Mouse (Mus musculus) G1E (cell line): Measurements from ENCODE around the gene Auts2. TPM values are rescaled to one million over a fixed set of nuclear protein-coding genes. Genes with fewer than 3 reads are reported as not detected.

ENCODE experiments used
- ATAC-seq: 2 replicates; pipeline ENCODE4 v1.8.0; 2016; ENCODE audit warnings: mild to moderate bottlenecking; ENCODE audit not compliant: insufficient number of reproducible peaks, poor library complexity, low FRiP score, severe bottlenecking; ENCODE audit errors: extremely low read depth
- DNase-seq: peaks from one replicate; pipeline ENCODE4 v3.0.0; 2012; ENCODE audit warnings: low spot score
- H3K27me3 ChIP-seq: 2 replicates; pipeline ENCODE4 v1.6.1; 2012; ENCODE audit warnings: mild to moderate bottlenecking, low read length, inconsistent platforms; ENCODE audit not compliant: insufficient read depth
- H3K36me3 ChIP-seq: replicated peaks from 2 replicates; pipeline ENCODE3; 2012; ENCODE audit warnings: mild to moderate bottlenecking, inconsistent platforms
- H3K4me1 ChIP-seq: 2 replicates; pipeline ENCODE4 v1.6.1; 2012; ENCODE audit warnings: low read depth, low read length, inconsistent platforms, mixed read lengths; ENCODE audit not compliant: insufficient read depth
- H3K4me3 ChIP-seq: 2 replicates; pipeline ENCODE4 v1.5.1; 2012; ENCODE audit warnings: low read depth, mild to moderate bottlenecking, inconsistent platforms, low read length, moderate library complexity, mixed read lengths
- H3K9me3 ChIP-seq: replicated peaks from 2 replicates; pipeline ENCODE4 v1.6.1; 2012; ENCODE audit warnings: inconsistent platforms
- CTCF ChIP-seq: IDR thresholded peaks from 2 replicates; pipeline ENCODE4 v1.5.1; 2012; ENCODE audit warnings: low read depth, low read length, inconsistent platforms, mixed read lengths
- GATA1 ChIP-seq: IDR thresholded peaks from 2 replicates; pipeline ENCODE4 v1.6.1; 2012; ENCODE audit warnings: borderline replicate concordance, low read length, inconsistent platforms, mixed read lengths
- GATA2 ChIP-seq: IDR thresholded peaks from 2 replicates; pipeline ENCODE4 v1.6.1; 2012; ENCODE audit warnings: low read depth, low read length, inconsistent platforms, borderline replicate concordance
- POLR2AphosphoS5 ChIP-seq: IDR thresholded peaks from 2 replicates; pipeline ENCODE4 v1.6.1; 2012; ENCODE audit warnings: low read depth, low read length, inconsistent platforms; ENCODE audit not compliant: insufficient replicate concordance
- TAL1 ChIP-seq: conservative IDR thresholded peaks from 2 replicates; pipeline ENCODE4 v1.6.1; 2012; ENCODE audit warnings: low read depth, low read length, inconsistent platforms, mixed read lengths
- polyA plus RNA-seq: library from polyadenylated mRNA; stranded (reverse); fragments of >175 nt; gene quantifications from 2 replicates; pipeline ENCODE4 v1.2.3, GENCODE M21; 2012
- total RNA-seq, 2 experiments: library from RNA; stranded (forward) in 1 of 2; stranded (reverse) in 1 of 2; fragments of 200-1000 nt in 1 of 2; fragments of >200 nt in 1 of 2; fragmentation: Nextera tagmentation in 1 of 2; gene quantifications; 2 replicates each; pipeline ENCODE4 v1.2.3; 2014 to 2017

Gene Auts2
- total and polyA plus RNA-seq, 3 experiments = 0.09 to 1.3 (median 0.90) TPM

GRCm38 (mm10) chr5:131494564-131494963, 1048.6 kb downstream of the Auts2 start:
- Histone ChIP-seq H3K36me3 (no peaks in the 10 kb centered on the region), H3K4me1 (no peaks in the 10 kb centered on the region), H3K27me3 (no peaks in the 10 kb centered on the region), H3K9me3 (peaks cover 61% of the 10 kb centered on the region), H3K4me3 (no peak overlapping the region)
- ATAC-seq = no peak
- TF ChIP-seq GATA2 (no peak), GATA1 (no peak), POLR2AphosphoS5 (no peak), TAL1 (no peak), CTCF (no peak)
- DNase-seq = no peak

- H3K4me1 ChIP-seq = no peaks in the 10 kb centered on the region
- peaks cover 64% of the 10 kb centered on the region for H3K9me3 ChIP-seq
- TF ChIP-seq GATA1 (no peak), CTCF (no peak), POLR2AphosphoS5 (no peak), GATA2 (no peak), TAL1 (no peak)
- H3K36me3 ChIP-seq = no peaks in the 10 kb centered on the region
- no peaks in the 10 kb centered on the region for H3K27me3 ChIP-seq
- DNase-seq = no peak
- H3K4me3 ChIP-seq = no peak overlapping the region
- no peak for ATAC-seq
Measured at GRCm38 (mm10) chr5:131492535-131492934, 1050.6 kb downstream of the Auts2 start.

- TF ChIP-seq GATA1 (no peak), TAL1 (no peak), POLR2AphosphoS5 (no peak), CTCF (no peak), GATA2 (no peak)
- DNase-seq (no peak), ATAC-seq (no peak)
- H3K36me3 ChIP-seq = no peaks in the 10 kb centered on the region
- H3K4me3 ChIP-seq = no peak overlapping the region
- peaks cover 65% of the 10 kb centered on the region for H3K9me3 ChIP-seq
- no peaks in the 10 kb centered on the region for H3K27me3 ChIP-seq
- no peaks in the 10 kb centered on the region for H3K4me1 ChIP-seq
Measured at GRCm38 (mm10) chr5:131491843-131492242, 1051.3 kb downstream of the Auts2 start.

GRCm38 (mm10) chr5:131490811-131491210, 1052.3 kb downstream of the Auts2 start:
- ATAC-seq (no peak), DNase-seq (no peak)
- Histone ChIP-seq H3K36me3 (no peaks in the 10 kb centered on the region), H3K27me3 (no peaks in the 10 kb centered on the region), H3K9me3 (peaks cover 62% of the 10 kb centered on the region), H3K4me3 (no peak overlapping the region), H3K4me1 (no peaks in the 10 kb centered on the region)
- no peak for TF ChIP-seq POLR2AphosphoS5
- TF ChIP-seq GATA1 = no peak
- no peak for TF ChIP-seq CTCF
- TF ChIP-seq GATA2 = no peak
- no peak for TF ChIP-seq TAL1

DNA sequence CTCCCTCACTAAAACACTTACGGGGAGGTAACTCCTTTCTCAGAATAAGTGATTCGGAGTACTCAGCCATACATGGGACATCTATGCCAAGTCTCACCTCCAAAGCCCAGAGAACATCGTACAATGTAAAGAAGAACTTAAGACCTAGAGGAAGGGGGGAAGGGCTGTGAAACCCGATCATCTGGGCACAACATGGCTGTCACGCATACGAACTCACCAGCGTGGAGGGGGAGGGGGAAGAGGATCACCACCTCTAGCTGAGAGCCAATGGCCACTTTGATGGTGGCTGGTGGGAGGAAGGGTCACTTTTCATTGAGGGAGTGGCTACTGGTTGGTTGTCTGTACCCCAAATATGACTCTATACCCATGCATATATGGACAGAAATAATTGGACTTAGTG, 1053.3 kb downstream of the Auts2 start:
- peaks cover 59% of the 10 kb centered on the region for H3K9me3 ChIP-seq
- H3K36me3 ChIP-seq = no peaks in the 10 kb centered on the region
- ATAC-seq (no peak), DNase-seq (no peak)
- no peak overlapping the region for H3K4me3 ChIP-seq
- no peaks in the 10 kb centered on the region for H3K4me1 ChIP-seq
- no peaks in the 10 kb centered on the region for H3K27me3 ChIP-seq
- TF ChIP-seq GATA2 (no peak), POLR2AphosphoS5 (no peak), TAL1 (no peak), GATA1 (no peak), CTCF (no peak)

- no peak for TF ChIP-seq POLR2AphosphoS5
- TF ChIP-seq CTCF = no peak
- no peak for TF ChIP-seq GATA2
- no peak for TF ChIP-seq GATA1
- no peak for TF ChIP-seq TAL1
- DNase-seq (no peak), ATAC-seq (no peak)
- Histone ChIP-seq H3K4me1 (no peaks in the 10 kb centered on the region), H3K36me3 (no peaks in the 10 kb centered on the region), H3K9me3 (peaks cover 56% of the 10 kb centered on the region), H3K27me3 (no peaks in the 10 kb centered on the region), H3K4me3 (no peak overlapping the region)
Measured at GRCm38 (mm10) chr5:131486527-131486926, 1056.6 kb downstream of the Auts2 start.

DNA sequence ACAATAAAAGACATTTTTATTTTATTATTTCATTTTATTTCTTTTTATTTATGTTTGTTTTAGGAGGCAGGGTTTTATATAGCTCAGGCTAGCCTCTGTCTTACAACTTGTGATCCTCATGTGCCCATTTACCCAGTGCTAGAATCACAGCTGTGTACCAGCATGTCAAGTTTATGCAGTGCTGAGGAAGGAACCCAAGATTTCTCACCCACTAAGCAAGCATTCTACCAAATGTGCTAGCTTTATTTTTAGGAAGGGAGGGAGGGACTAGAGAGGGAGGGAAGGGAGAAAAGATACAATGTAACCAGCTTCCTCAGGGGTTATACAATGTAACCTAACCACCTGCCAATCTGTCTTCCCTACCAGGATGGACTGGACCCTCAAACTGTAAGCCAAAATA, 1067.9 kb downstream of the Auts2 start:
- TF ChIP-seq CTCF = no peak
- TF ChIP-seq POLR2AphosphoS5 = no peak
- no peak for TF ChIP-seq GATA2
- no peak for TF ChIP-seq TAL1
- TF ChIP-seq GATA1 = no peak
- DNase-seq (no peak), ATAC-seq (no peak)

More for the DNA sequence above, 1067.9 kb downstream of the Auts2 start:
- Histone ChIP-seq H3K36me3 (no peaks in the 10 kb centered on the region), H3K4me3 (no peak overlapping the region), H3K4me1 (no peaks in the 10 kb centered on the region), H3K9me3 (peaks cover 71% of the 10 kb centered on the region), H3K27me3 (no peaks in the 10 kb centered on the region)
